Mouse (Mus musculus): Measurements from ENCODE around the gene Tbc1d8. TPM values are rescaled to one million over a fixed set of nuclear protein-coding genes. Genes with fewer than 3 reads are reported as not detected.

Tbc1d8 gene
- total RNA-seq, 4 experiments from 2014 or later = 13.4 to 15.4 (median 15.0) TPM

Other genes starting within 250 kb of the Tbc1d8 start
- gene Rpl31, start 110.9 kb downstream of the Tbc1d8 start, total RNA-seq (2022) = 100 to 1,000 TPM; 451 to 581 (median 500) TPM
- gene Cnot11, start 56.2 kb upstream of the Tbc1d8 start, total RNA-seq (2022) = 10 to 100 TPM; 22.0 to 24.5 (median 22.9) TPM
- gene Rnf149, start 98.7 kb upstream of the Tbc1d8 start, total RNA-seq (2022) = 10 to 100 TPM; 31.6 to 35.1 (median 32.7) TPM
- gene Creg2, start 172.7 kb upstream of the Tbc1d8 start, total RNA-seq (2022) = 100 to 1,000 TPM in 2 of 4 experiments, 10 to 100 TPM in 2; 71.1 to 105 (median 89.3) TPM
- gene Rfx8, start 242.2 kb upstream of the Tbc1d8 start, total RNA-seq (2022) = 1 to 10 TPM in 1 of 4 experiments, under 1 TPM in 2, not detected in 1; 0.18 to 1.2 (median 0.45) TPM

All from layer of hippocampus, adult 8-10 months (tissue).